Mouse (Mus musculus) ovary, postnatal 14 days (tissue): Measurements from ENCODE around the gene Tnfsf9.

Source experiments
- DNase-seq: peaks from one replicate; pipeline ENCODE4 v3.0.0; 2022; ENCODE audit warnings: low spot score

Tnfsf9 gene

DNA sequence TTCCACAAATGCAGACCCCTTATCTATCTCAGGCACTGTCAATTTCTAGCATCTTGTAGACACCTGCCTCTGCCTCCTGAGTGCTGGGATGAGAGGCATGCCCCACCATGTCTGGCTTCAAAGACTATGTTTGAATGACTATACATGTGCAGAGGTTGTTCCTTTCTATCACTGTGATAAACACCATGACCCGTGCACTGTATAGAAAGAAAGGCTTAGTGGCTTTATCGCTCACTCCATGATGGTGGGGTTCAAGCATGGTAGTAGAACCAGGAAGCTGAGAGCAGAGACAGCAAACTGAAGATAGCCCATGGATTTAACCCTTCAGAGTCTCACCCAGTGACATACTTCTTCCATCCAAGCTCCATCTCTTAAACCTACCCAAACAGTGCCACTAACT, 29.6 kb downstream of the Tnfsf9 start:
- DNase-seq, result no peak

DNA sequence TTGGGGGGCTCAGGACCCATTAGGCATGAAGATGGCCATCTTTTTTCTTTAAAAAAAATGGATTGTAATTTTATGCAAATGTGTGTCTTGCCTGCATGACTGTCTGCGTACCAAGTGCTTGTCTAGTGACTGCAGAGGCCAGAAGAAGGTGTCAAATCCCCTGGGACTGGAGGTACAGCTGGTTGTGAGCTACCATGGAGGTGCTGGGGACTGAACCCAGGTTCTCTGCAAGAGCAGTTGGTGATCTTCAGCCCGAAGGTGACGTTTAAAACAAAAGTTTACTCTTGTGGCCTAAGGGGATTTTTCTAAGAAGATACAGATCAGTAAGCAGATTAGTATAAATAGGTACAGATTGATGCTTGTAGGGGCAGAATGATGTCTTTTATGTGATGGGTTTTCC, 30.5 kb downstream of the Tnfsf9 start:
- DNase-seq, result no peak

DNA sequence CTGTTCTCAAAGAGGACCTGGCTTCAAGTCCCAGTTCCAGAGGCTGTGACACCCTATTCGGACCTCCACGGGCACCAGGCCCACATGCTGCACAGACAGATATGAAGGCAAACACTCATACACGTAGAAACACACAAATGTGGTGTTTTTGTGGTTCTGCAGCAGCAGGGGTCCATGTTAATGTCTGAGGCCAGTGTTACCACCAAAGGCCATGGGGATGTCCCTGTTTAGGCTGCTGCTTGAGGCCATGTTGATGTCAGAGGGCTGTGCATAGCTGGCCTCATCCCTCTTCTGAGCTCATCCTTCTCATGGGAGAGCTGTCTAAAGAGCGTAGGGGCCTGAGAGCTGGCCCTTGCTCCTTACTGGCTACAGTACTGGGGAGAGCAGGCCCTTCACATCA, 33.6 kb downstream of the Tnfsf9 start:
- no peak for DNase-seq

DNA sequence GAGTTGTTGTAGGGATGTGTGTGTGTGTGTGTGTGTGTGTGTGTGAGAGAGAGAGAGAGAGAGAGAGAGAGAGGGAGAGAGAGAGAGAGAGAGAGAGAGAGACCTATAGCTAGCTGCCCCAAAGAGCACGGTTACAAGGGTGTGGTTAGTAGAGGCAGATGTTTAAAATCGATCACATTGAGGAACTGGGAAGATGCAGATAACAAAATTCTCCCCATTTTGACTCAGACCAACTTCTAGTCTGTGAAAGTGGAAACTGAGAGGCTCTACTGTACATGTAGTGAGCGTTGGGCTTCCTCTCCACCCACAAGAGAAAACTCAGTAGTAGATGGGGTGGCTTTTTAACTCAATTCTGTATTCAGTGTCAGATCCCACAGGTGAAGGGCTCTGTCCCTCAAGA, 34.6 kb downstream of the Tnfsf9 start:
- DNase-seq, result no peak

DNA sequence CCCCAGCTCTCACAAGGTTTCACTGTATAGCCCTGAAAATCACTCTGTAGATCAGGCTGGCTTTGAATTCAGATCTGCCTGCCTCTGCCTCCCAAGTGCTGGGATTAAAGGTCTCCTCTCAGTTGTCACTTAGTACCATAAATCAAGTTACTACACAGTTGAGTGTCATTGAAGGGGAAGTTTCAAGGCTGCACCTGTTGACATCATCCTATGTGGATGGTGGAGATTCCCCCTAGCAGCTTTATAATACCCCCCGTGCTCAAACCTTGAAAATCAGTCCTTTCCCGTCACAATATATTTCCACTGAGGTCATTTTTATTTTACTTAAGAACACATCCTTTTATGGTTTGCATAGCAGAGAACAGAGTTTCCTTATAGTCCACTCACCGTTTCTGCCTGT, 38.6 kb downstream of the Tnfsf9 start:
- no peak for DNase-seq

DNA sequence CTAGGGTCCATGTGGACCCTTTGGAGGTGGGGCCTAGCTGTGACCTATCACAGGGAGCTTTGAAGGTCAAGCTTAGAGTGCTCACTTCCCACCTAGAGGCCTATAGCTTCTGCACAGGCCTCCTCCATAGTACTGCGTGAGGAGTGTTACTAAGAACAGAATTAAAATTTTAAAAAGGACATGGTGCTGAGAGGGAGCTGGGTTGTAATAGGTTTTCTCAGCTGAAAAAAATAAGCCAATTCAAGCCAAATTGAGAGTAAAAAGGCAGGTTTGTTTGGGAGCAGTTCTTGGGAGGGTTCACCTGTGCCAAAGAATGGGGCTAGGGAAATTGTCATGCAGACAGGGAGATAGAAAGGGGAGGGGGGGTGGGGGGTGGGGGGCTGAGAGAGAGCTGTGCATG, 40.0 kb downstream of the Tnfsf9 start:
- DNase-seq, result no peak

DNA sequence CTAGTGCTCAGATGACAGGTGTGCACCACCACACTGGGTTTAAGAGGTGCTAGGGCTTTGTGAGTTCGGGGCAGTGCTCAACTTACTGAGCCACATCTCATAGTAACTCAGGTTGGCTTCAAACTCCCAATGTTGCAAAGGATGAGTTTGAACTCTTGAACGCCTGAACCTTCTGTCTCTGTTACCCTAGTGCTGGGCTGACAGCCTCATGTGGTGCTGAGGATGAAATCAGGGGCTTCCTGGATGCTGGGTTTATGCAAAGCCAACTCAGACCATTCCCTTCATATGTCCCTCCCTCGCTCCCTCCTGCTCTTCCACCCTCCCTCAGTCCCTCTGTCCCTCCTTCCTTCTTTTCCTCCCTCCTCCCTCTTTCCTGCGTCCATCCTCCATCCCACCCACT, 43.2 kb downstream of the Tnfsf9 start:
- DNase-seq, result no peak

DNA sequence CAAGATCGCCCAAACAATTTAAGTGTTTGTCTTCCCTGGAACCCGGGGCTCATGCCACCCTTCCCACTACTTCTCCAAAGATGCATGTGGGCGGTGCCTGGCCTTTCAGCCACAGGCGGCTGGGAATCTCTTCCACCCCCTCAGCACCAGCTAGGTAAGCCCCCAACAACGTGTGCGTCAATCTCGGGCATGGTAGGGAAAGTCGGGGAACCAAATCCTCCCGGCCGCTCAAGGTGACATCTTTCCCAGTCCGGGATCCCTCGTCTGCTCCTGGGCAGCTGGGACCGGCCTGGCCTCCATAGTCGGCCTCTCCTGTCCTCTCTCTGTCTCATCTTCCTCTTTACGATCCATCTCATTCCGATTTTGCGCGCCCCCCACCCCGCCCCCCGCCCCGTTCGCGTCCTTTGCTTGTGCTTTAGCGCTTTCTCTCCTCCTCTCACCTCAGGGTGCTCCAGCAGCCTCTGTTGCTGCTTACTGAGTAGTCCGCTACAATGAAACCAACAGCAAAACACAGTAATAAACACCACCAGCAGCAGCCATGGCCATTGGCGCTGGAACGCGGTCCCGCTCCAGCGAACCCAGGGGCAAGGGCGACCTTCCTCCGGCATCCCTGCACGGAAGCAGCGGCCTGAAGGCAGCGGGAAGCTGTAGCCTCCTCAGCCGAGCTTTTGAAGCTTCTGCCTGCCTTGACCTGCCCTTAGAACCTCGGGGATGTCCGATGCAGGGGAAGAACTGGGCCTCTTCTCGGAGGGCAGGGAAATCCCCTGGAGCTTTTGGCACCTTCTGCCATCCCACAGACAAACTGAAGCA, 44.1 kb downstream of the Tnfsf9 start, which contains the start of gene Cd70:
Gene Cd70 (minus strand): TSS at position 784 of the 810 bp plus-strand sequence.
- DNase-seq, result peak; percentile 1

DNA sequence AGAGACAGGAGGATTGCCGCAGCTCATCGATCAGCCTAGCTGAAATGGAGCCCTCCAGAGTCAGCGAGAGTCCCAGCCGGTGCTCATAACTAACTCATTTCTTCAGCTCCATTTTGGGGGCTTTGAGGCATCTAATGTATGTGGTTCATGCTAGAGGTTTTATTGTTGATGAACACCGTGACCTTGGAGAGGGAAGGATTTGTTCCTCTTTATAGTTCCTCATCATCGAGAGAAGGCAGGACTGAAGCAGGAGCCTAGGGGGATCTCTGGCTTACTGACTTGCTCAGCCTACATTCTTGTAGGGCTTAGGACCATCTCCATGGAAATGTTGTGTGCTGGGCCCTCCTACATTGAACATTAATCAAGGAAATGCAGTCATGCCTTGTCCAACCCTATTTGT, 47.9 kb downstream of the Tnfsf9 start:
- no peak for DNase-seq

DNA sequence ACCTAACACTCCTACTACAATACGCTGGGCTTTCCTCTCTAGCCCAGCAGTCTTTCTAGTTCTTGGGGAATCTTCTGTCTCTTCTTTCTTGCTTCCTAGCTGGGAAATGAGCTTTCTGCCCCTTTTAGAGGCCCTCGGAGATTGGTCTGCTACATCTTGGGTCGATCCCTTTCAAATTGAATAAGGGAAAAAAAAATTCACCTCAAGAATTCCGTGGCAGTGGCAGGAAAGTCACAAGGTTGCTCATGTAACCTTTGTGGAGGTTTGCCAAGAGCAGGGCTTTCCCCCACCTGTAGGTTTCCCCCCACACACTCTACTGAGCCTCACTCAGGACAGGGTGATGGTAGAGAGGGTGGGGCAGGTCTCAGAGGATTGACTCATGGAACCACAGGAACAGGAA, 48.7 kb downstream of the Tnfsf9 start:
- no peak for DNase-seq
